Mouse (Mus musculus) CH12.LX (cell line): ENCODE data around the gene Dyrk3.

Experiments
- CHD1 ChIP-seq: IDR thresholded peaks from 2 replicates; pipeline ENCODE4 v1.6.1; 2012; ENCODE audit warnings: low read depth, low read length, improper control_type of control experiment, inconsistent platforms
- CTCF ChIP-seq, 2 experiments: IDR thresholded peaks in 1 of 2; conservative IDR thresholded peaks in 1 of 2; 2 replicates each; pipeline ENCODE4 v1.5.1; 2011 to 2012; ENCODE audit warnings: low read depth in 2 of 2, low read length in 2 of 2, improper control_type of control experiment in 1 of 2, inconsistent platforms in 1 of 2, mild to moderate bottlenecking in 1 of 2, moderate library complexity in 1 of 2
- JUN ChIP-seq: IDR thresholded peaks from 2 replicates; pipeline ENCODE4 v1.6.1; 2011; ENCODE audit warnings: low read depth, mild to moderate bottlenecking, low read length, improper control_type of control experiment, moderate library complexity; ENCODE audit not compliant: insufficient read depth
- MAX ChIP-seq: IDR thresholded peaks from 2 replicates; pipeline ENCODE4 v1.6.1; 2011; ENCODE audit warnings: low read length, improper control_type of control experiment
- NRF1 ChIP-seq: IDR thresholded peaks from 2 replicates; pipeline ENCODE4 v1.6.1; 2014; ENCODE audit warnings: low read depth, mild to moderate bottlenecking, inconsistent platforms, low read length, improper control_type of control experiment, moderate library complexity
- POLR2A ChIP-seq: IDR thresholded peaks from 2 replicates; pipeline ENCODE4 v1.6.1; 2011; ENCODE audit warnings: low read depth, mild to moderate bottlenecking, improper control_type of control experiment, low read length
- SMC3 ChIP-seq: IDR thresholded peaks from 2 replicates; pipeline ENCODE4 v1.6.1; 2011; ENCODE audit warnings: low read depth, low read length, improper control_type of control experiment
- UBTF ChIP-seq: IDR thresholded peaks from 2 replicates; pipeline ENCODE4 v1.6.1; 2012; ENCODE audit warnings: low read depth, mild to moderate bottlenecking, inconsistent platforms, low read length, improper control_type of control experiment, moderate library complexity
- USF1 ChIP-seq: IDR thresholded peaks from 2 replicates; pipeline ENCODE4 v1.6.1; 2014; ENCODE audit warnings: low read depth, mild to moderate bottlenecking, inconsistent platforms, low read length, improper control_type of control experiment
- ZMIZ1 ChIP-seq: IDR thresholded peaks from 2 replicates; pipeline ENCODE4 v1.6.1; 2012; ENCODE audit warnings: low read depth, mild to moderate bottlenecking, inconsistent platforms, low read length, improper control_type of control experiment

DNA sequence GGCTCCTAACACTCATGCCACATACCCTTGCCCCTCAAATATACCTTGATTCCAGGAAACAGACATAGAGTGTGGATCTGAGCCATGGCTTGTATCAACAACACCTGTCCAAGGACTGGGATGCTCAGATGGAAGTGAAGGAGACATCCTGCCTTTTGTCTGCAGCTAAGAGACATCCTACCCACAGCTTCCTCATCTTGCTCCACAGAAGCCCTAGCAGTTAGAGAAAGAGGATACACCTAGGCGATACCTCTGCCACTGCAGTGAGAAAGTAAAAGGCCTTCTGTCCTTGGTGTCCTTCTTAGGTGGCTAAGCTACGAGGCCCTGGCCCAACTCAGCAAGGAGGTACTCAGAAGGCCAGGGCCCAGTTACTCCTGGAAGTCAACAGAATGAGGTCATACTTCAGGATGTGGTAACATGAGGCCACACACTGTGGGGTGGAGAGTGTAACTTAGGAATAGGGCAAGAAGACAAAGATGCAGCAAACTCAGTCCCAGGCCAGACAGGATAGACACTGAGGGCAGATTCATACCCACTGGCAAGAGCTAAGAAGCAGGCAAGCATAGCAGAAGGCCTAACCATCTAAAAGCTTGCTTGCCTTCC is 48.5 kb downstream of the Dyrk3 start:
- TF ChIP-seq CTCF (conservative IDR thresholded peaks at IDR 0.05 in 1 of 2, IDR thresholded peaks at IDR 0.05 in 1 of 2; ENCODE audit: low read depth in 2 of 2, low read length in 2 of 2), result no peak
- no peak for TF ChIP-seq UBTF
- TF ChIP-seq POLR2A, result no peak
- TF ChIP-seq SMC3, result no peak
- TF ChIP-seq NRF1, result no peak
- TF ChIP-seq USF1, result no peak
- no peak for TF ChIP-seq ZMIZ1
- no peak for TF ChIP-seq CHD1
- no peak for TF ChIP-seq JUN
- TF ChIP-seq MAX, result no peak
